Mouse (Mus musculus) ovary, adult 18-20 months (tissue): ENCODE data around the gene Gsto2.

Experiments used
- DNase-seq: peaks from one replicate; pipeline ENCODE4 v3.0.0; 2022; ENCODE audit warnings: low spot score, mixed read lengths

Gsto2 gene

DNA sequence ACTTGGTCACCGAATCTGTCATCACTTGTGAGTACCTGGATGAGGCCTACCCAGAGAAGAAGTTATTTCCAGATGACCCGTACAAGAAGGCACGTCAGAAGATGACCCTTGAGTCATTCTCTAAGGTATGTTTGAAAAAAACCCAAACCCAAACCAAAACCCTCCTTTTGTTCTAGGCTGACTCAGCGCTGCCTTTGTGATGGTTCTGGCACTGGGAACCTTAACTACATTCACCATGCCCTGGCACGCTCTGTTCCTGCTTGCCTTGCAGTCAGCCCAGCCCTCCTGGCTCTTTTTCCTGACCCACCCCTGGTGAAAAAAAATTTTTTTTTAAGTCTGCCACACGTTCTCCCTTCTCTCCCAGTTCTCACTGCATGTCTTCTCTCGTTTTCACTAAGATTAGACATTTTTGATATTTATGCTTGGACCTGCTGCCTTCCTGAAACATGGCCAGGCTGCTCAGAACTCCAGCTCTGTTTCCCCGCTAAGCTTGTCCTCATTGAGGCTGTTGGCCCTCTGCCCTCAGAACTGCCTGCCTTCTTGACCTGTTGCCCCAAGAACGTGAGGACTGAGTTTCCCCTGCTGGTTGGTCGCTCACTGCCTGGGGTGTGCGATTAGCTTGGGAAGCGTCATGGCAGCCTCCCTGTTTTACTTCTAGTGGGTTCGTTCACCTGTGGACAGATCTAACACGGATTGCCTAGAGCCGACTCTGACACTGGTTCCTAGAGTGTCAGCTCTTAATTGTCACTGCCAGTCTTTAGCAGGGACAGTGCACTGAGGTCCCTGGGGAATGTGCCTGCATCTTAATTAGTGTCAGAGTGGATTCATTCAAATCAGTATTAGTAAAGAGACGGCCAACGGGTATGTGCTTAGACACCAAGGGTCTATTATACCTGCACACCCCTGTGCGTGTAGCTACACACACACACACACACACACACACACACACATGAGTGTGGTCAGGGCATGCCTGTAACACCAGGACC, 7.1 kb upstream of the Gsto2 start:
- no peak for DNase-seq

DNA sequence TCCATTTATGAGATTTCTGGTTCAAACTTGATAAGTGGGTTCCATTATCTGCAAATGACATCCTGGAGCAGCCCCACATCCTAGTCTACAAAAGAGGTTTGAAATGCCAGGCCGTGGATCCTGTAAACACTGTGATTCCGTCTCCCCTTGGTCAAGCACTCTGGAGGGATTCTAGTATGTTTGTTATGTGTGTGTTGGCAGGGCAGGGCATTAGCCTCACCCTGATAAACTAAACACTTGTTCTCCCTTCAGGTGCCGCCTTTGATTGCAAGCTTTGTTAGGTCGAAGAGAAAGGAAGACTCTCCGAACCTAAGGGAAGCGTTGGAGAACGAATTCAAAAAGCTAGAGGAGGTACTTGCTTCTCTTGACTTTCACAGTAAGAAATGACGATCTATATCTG, 6.2 kb upstream of the Gsto2 start:
- no peak for DNase-seq

DNA sequence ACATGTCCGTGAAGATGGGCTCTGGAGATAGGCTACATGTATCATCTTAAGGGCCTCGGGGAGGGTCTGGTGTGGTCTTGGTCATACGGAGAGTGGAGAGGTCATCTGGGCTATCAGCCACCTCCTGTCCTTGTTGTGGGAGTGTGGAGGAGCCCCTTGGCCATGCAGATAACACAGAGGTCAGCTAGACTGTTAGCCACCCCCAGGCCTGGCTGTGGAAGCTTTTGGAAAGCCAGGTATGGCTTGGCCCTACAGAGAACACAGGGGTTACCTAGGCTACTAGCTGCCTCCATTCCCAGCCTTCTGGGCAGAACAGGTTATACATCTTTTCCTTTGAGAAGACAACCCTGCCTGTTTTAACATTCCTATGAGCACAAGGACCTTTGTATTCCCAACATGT, 2.8 kb upstream of the Gsto2 start:
- DNase-seq = no peak

DNA sequence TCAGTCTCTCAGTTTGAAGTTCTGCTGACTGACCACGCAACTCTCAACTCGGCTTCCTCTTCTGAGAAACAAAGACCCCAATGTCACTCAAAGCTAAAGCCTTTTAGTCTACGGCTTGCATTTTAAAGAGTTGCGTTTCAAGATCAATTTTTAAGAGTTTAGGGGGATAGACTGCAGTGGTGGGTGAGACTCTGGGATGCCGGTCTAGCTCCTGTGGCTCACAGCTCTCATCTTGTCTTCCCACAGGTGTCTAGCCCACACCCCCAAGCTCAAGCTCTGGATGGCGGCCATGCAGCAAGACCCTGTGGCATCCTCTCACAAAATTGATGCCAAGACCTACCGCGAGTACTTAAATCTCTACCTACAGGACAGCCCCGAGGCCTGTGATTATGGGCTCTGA, 1.3 kb upstream of the Gsto2 start:
- no peak for DNase-seq

DNA sequence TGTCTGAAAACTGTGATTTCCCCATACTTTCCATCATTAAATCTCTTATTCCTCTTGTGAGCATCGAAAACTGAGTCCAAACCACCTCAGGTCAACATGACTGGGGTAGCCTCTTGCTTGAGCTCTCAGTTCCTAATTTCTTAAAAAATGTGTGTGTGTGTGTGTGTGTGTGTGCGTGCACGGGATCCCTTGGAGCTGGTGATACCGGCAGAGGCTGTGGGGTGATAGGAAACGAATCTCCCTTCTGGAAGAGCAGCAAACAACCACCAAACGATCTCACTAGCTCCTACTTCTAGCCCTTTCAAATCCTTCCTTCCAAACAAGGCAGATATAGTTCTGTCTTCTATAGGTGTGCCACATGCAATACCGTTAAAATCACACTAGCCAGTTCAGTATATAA, 613 bp upstream of the Gsto2 start:
- DNase-seq = no peak

DNA sequence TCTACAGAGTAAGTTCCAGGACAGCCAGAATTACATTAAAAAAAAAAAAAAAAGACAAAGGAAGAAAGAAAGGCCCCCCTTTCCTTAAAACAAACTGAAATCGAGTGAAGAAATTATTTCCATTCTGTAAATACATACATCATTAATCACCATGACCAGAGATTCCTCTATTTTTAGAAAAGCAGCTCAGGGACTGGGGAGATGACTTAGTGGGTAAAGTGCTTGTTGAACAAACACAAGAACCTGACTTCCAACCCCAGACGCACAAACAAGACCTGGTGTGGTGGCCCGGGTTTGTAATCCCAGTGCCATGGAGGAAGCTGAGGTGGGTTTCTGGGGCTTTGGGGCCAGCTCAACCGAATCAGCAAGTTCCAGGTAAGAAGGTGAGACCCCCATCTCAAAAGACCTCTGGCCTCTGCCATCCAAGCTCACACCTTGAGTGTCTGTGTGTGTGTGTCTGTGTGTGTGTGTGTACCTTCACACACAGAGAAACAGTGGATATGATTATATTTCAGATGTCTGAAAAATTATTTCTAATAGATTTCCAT, 2.4 kb downstream of the Gsto2 start:
- DNase-seq = no peak

DNA sequence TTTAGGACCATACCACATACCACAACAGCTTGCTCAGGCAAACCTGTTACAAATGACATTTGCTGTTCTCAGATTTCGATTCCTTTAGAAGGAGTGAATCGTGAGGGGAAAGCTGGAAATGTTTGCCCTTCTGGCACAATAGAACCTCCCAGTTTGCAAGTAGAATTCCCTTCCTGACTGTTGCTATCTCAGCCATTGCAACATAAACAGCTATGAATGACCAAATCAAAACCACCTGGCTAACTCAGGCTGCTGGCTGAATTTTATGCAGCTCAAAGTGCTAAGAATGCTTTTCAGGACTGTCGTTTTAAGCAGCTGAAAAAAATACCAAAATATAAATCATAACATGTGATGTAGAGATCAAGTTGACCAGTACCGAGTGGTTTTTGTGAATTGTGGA, 3.6 kb downstream of the Gsto2 start:
- no peak for DNase-seq

DNA sequence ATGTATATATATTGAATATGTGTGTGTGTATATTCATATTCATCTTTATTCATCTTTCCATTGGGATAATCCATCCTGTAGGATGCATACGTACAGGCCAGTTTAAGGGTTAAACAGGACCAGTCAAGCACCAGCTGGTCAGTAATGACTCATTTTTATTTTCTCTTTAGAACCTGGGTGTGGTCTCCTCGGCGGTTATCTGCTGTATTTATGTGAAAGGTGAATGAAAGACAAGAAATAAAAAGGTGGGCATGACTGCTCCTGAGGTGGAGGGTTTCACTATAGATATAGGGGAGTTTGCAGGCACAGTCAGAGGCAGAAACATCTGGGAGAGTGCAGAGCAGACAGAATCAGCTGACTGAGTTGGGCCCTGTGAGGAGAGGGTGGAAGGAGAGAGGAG, 4.2 kb downstream of the Gsto2 start:
- no peak for DNase-seq

DNA sequence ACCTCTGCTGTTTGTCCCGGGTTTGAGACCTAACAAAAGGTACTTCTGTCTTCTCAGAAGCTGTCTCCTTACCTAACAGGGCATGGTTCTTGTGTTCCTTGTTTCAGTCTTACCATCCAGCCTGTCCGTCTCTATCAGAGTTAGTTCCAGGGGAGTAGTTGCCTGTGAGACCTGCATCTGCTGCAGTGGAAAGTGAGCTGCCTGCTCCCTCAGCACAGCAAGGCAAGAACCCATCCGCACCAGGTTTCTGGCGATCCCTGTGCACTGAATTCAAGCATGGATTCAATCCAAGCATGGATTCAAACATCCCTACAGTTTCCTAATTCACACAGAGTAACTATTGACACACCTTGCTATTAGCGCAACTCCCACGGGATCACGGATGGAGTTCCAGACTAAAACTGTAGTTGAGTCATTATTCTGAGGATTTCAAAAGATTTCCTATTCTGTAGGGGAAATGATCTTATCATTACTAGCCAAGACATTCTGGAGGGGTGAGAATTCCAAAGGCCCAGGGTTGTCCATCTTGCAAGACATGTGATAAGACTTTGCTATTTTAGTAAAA, 4.8 kb downstream of the Gsto2 start:
- DNase-seq = no peak

DNA sequence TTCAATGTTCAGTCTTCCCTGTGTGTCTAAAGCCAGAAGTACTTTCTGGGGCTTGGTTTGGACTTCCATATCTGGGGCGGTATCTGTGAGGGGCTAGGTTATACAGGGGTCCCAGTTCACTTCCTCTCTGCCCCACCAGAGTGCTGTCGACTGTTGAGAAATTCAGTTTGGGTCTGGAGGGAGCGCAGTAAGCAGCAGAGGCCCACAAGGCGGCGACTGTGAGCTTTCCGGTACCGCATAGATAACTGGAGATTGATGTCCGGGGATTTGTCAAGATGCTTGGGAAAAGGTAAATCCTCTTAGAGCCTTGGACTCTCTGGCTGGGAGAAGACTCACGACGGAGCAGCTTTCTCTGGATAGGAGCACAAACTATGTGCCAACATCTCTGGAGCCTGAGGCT, 6.2 kb downstream of the Gsto2 start:
- no peak for DNase-seq

DNA sequence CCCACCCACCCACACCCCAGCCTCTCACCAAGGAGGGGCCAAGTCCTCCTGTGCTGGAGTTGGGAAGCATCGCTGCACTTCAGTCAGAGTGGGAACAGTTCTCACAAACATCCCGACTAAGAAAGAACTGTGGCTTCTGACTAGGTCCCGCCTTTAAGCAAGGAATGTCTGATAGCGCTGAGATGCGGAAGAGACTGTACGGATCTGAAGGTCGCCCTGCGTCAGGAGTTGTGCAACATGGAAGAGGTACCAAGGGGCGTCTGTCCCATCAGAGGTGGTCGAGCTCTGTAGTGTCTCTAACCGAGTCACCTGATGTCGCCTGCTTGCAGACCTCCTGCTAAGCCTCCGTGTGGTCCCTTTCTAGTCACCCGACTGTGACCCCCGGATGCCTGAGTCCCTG, 10.9 kb downstream of the Gsto2 start:
- DNase-seq = no peak

DNA sequence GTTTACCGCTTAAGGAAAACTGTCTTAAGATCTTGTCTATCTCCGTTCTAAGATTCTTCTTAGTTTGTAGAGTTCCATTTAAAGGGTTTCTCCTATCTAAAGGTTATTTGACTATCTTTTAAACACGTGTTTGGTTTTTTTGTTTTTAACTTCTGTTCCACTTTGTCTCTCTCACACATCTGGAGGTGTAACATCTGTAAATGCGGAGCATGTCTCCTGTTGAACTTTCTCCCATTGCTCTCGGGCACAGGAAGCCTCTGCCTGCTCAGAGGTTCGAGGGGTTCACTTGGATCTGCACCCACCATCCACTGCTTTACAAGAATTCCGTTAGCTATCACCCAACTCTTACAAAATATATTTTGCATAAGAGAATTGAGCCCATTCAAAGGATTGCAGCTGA, 16.2 kb downstream of the Gsto2 start:
- no peak for DNase-seq

DNA sequence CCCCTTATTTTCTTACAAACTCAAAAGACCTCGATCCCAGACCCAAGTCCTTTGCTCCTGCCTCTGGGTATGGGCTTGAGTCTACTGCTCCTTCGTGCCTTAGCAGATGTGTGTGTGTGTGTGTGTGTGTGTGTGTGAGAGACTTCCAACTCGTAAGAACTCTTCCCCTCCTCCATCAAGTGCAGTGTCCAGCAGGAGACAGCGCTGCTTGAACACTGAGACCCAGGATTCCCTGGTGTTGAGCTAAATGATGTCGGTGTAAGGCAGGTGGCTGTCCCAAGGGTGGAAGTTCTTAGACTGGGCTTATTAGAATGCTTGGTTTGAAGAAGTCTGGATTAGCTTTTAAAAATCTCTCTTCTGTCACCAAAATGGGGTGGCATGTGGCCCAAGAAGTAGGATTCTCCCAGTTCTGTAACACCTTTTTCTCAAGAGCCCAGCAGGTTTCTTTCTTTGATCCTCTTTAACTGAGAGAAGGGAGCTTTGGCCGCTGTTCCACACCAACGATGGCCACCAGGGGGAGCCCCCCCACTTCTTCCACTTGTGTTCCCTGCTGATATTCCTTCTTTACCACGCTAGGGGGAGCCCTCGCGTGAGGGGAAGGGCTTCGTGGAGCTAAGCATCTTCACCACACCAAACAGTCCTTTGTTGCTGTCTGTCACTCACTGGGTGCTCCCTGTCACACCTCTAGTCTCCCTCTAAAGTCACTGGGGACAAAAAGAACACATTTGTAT, 17.0 kb downstream of the Gsto2 start:
- DNase-seq = peak; percentile 31

DNA sequence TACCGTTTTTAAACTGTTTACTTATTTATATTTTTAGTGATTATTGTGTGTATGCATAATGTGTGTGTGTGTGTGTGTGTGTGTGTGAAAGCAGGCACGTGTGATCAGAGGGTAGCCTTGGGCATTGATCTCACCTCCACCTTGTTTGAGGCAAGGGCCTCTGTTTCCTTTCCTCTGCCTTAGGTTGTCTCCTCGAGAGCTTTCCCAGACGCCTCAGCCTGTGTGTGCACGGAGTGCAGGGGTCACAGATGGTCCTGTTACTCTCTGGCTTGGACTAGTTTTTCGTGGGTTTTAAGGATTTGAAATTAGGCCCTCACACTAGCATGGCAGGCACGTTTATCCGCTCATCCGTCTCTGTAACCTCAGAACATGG, 17.5 kb downstream of the Gsto2 start:
- DNase-seq = no peak

DNA sequence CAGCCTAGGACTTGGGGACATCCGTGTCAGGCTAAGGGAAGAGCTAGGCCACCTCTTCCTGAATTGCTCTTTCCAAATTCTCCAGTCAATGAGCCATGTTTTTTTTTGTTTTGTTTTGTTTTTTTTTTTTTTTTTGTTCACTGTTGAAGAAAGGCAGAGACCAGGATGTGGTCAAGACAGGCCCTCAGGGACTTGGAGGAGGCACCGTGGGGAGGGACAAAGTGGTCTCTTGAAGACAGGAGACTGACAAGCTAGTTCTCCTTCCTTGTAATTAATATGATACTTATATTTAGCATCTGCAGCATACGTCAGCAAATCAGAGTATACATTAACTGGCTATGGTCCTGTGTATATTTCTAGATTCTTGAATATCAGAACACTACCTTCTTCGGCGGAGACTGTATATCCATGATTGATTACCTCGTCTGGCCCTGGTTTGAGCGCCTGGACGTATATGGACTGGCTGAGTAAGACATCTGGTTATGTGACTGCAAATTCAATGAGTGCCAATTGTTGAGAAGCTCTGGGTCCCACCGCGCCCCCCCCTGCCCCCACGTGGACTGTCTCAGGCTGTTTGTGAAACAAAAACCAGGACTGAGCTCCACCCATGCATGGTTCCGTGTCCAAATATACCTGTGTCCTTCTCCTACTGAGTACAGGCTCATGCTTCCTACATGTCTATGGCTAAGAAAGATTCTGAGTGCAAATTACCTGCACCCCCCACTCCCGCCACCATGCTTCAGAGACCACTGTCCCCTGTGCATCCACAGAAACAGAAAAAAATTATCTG, 19.2 kb downstream of the Gsto2 start:
- no peak for DNase-seq

DNA sequence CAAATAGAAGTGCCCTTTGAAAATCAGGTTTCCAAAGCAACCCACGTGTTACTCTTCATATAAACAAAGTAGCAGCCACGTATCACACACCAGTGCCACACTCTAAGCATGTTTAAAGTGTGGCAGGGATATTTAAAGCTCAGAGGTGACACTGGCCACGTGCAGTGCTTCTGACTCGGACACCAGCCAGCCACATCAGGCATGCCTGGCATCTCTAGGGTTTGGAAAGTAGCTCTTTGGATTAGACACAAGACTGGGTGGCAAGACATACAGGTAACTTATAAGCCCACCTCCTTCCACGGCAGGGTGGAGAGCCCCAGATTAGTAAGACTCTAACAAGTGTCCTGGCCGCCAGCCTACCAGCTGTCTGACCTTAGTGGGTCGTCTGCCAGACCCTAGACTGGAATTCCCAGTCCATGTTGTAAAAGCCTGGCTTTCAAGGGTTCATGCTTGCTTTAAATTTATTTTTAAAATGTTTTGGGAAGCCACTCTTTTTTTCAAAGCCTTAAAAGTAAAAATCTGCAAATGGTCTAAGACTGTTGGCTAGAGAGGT, 19.9 kb downstream of the Gsto2 start:
- no peak for DNase-seq

DNA sequence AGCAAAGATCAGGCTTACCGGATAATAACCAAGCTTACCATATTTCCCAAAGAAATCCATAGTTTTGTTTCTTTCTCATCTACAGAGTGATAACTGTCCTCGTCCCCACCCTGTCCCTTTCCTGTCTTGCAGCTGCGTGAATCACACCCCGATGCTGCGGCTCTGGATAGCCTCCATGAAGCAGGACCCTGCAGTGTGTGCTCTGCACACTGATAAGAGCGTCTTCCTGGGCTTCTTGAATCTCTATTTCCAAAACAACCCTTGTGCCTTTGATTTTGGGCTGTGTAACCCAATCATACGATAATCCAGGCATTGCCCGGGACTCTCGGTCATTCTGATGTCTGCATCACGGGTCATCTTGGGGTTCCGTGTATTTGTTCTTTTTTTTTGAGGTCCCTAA, 20.6 kb downstream of the Gsto2 start:
- DNase-seq = no peak

DNA sequence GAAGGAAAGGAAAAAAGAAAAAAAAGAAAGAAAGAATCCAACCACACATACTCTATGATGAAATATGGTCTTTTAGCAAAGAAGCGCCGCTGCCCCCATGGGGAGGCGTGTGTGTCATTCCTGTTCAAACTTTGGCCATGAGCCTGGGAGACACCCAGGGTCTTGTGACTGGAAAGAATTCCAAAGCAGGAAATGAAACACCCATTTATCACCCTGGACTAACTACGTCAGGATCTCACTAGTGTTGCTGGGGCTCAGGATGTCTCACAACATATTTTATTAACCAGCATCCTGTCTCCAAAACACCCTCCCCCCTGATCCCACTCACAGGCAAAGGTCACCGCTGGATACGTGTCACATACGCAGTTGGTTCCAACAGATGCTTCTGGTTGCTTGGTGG, 21.3 kb downstream of the Gsto2 start:
- DNase-seq = no peak

DNA sequence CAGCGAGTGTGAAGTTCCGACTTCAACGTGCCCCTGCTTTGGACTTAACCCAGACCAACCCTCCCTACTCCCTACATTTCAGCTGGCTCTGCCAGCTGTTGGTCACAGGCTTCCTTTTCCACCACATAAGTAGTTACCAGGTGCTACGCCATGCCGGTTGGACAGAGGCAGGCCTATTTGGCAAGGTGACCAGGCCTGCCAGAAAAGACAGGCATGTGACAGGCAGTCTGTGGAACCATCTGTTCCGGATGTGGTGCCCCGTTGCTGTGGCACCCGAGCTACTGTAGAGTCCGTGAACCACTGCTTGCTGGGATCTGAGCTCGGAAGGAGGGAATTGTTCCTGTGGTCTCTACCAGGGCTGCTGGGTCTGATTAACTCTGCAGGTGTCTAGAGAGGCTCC, 22.1 kb downstream of the Gsto2 start:
- DNase-seq = no peak

DNA sequence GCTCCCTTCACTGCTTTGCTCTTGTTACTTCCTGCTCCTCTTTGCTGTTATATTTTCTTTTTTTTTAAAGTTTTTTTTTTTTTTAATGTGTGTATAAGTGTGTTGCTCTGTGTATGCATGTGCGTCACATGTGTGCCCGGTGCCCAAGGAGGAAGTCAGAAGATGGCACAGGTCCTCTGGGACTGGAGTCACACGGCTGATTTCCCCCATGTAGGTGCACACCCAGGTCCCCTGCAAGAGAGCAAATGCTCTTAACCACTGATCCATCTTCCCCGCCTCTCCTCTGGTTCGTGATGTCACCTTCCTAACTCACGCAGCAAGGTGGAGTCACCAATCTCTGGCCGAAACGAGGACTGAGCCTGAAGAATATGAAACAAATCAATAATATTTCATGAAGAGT, 22.7 kb downstream of the Gsto2 start:
- DNase-seq = no peak

DNA sequence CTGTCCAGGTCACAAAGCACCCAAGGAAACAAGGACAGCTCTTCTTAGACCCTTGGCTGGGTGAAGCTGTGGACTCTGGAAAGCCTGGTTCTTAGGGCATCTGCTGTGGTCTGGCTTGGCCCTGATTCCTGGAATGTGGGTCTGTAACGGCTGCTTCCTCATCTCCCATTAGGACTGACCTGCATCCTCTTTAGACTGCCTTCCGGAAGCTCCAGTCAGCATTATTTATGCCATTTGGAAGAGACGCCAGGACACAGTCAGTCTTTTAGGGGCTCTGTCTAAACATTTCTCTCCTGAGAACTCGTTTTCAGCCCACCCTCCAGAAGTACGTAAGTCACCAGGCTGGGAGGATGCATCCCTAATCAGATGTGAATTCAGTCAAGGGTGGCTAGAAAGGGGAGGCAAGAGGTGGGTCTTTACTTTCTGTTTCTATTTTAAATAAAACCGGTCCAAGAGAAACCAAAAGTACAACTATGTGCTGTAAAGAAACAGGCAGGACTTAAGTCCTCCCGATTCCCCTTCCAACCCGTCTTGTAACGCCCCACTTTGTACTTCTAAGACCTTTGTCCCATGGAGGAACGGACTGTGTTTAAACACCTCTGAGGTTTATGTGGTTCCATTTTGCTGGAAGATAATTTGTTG, 25.3 kb downstream of the Gsto2 start:
- no peak for DNase-seq
